Mouse (Mus musculus) heart, postnatal 0 days (tissue): ENCODE measurements around the gene Myzap.

ENCODE experiments used
- CTCF ChIP-seq: IDR thresholded peaks from 2 replicates; pipeline ENCODE4 v1.5.1; 2016; ENCODE audit warnings: antibody characterized with exemption, control low read depth, low read depth
- EP300 ChIP-seq: IDR thresholded peaks from 2 replicates; pipeline ENCODE4 v1.6.1; 2016; ENCODE audit warnings: antibody characterized with exemption, low read depth

DNA sequence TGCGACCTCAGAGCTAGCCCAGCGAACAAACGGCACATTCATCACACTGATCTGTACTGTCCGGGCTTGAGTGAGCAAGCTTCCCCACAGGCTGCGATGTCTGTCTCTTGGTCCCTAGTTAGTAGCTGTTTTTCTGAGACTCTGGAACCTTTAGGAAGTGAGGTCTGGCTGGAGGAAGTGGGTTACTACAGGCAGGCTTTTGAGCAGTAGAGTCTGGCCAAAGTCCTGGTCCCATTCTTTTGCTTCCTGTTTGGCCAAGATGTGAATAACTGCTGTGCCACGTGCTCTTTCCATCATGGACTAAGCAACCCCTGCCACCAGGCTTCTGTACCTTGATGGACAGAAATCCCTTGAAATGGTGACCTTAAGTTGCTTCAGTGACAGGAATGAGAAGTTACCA, 4.7 kb upstream of the Myzap start:
- TF ChIP-seq EP300 (no peak), CTCF (no peak)
